In genomic region chr4:141664011-141664745, GRCm38 (mm10) we compare ENCODE assay signal across 8 mouse cellular contexts. TPM values are rescaled to one million over a fixed set of nuclear protein-coding genes. Genes with fewer than 3 reads are reported as not detected.
A peak's percentile ranks its signal among the peaks of the same experiment; 100 is the strongest.
DNase-seq lines count a peak whose midpoint lies in the region; ATAC-seq and TF ChIP-seq lines count a peak whose summit lies in the region.

No protein-coding gene starts in this region.

- H3K4me3 ChIP-seq in brown adipose tissue, adult 24 weeks (ENCODE audit: insufficient read depth, low read depth, low read length), result peak overlapping the region; percentile 72
- peak overlapping the region; percentile 80 for H3K4me3 ChIP-seq in erythroblast, embryonic 14.5 days (replicated peaks)
- H3K4me3 ChIP-seq in heart, embryonic 16.5 days (ENCODE audit: low read length), result peak overlapping the region; percentile 77
- H3K4me3 ChIP-seq in lung, adult 2 months (replicated peaks; ENCODE audit: extremely low read depth, low read depth, low read length), result peak overlapping the region; percentile 61
- peak overlapping the region; percentile 79 for H3K4me3 ChIP-seq in neural tube, embryonic 15.5 days (replicated peaks)

- peaks cover 19% of the 10 kb centered on the region for H3K36me3 ChIP-seq in erythroblast, embryonic 14.5 days (ENCODE audit: control insufficient read depth)
- peaks cover 9% of the 10 kb centered on the region; the same call in 1 of the 2 replicates for H3K36me3 ChIP-seq in heart, embryonic 16.5 days (ENCODE audit: control insufficient read depth, insufficient read depth)
- H3K36me3 ChIP-seq in neural tube, embryonic 15.5 days, result peaks cover 9% of the 10 kb centered on the region; the same call in 1 of the 2 replicates

- H3K9me3 ChIP-seq in erythroblast, embryonic 14.5 days (ENCODE audit: control insufficient read depth, low read length), result no peaks in the 10 kb centered on the region
- no peaks in the 10 kb centered on the region for H3K9me3 ChIP-seq in heart, embryonic 16.5 days (replicated peaks; ENCODE audit: control insufficient read depth, low read length)
- no peaks in the 10 kb centered on the region for H3K9me3 ChIP-seq in neural tube, embryonic 15.5 days (replicated peaks)

- no peak for TF ChIP-seq CTCF in lung, adult 2 months (IDR thresholded peaks at IDR 0.05; ENCODE audit: insufficient read depth, low read length)

- H3K27me3 ChIP-seq in erythroblast, embryonic 14.5 days (ENCODE audit: control insufficient read depth), result peaks cover 20% of the 10 kb centered on the region
- H3K27me3 ChIP-seq in heart, embryonic 16.5 days (ENCODE audit: control insufficient read depth, insufficient read depth, low read length), result no peaks in the 10 kb centered on the region
- no peaks in the 10 kb centered on the region for H3K27me3 ChIP-seq in neural tube, embryonic 15.5 days (replicated peaks)

- peak; percentile 57; the same call in 1 of the 2 replicates for TF ChIP-seq POLR2A in lung, adult 2 months (IDR thresholded peaks at IDR 0.05; ENCODE audit: borderline replicate concordance, extremely low read depth, low read depth, low read length)

- peak; percentile 76 to 91 for DNase-seq in kidney, postnatal 25 days
- DNase-seq in lung, adult 2 months, result peak; percentile 76
- DNase-seq in thymus, adult 18-20 months, result peak; percentile 38 to 58

- peak overlapping the region; percentile 96 for H3K9ac ChIP-seq in heart, embryonic 16.5 days (ENCODE audit: low read length)
- H3K9ac ChIP-seq in neural tube, embryonic 15.5 days (replicated peaks), result peak overlapping the region; percentile 93

- peaks cover 13% of the 10 kb centered on the region for H3K4me1 ChIP-seq in brown adipose tissue, adult 24 weeks (ENCODE audit: control insufficient read depth, insufficient read depth, insufficient read length, low read length)
- peaks cover 24% of the 10 kb centered on the region for H3K4me1 ChIP-seq in erythroblast, embryonic 14.5 days (ENCODE audit: control insufficient read depth)
- peaks cover 11% of the 10 kb centered on the region for H3K4me1 ChIP-seq in heart, embryonic 16.5 days (ENCODE audit: control insufficient read depth, insufficient read depth, low read length)
- H3K4me1 ChIP-seq in lung, adult 2 months (ENCODE audit: control insufficient read depth, insufficient read depth, low read length), result peaks cover 6% of the 10 kb centered on the region
- H3K4me1 ChIP-seq in neural tube, embryonic 15.5 days, result peaks cover 28% of the 10 kb centered on the region

- H3K27ac ChIP-seq in brown adipose tissue, adult 24 weeks (replicated peaks; ENCODE audit: low read depth, low read length), result peak overlapping the region; percentile 54
- peak overlapping the region; percentile 85 for H3K27ac ChIP-seq in heart, embryonic 16.5 days (ENCODE audit: low read length)
- H3K27ac ChIP-seq in neural tube, embryonic 15.5 days (replicated peaks), result peak overlapping the region; percentile 85

- WGBS in heart, embryonic 16.5 days, result under 1% methylated on average over 56 of the region's 60 CpGs
- WGBS in lung, adult 2 months, result under 1% methylated on average over 60 of the region's 60 CpGs
- WGBS in neural tube, embryonic 15.5 days, result 1% methylated on average over 37 of the region's 60 CpGs

- peak overlapping the region; percentile 80 for H3K4me2 ChIP-seq in heart, embryonic 16.5 days (ENCODE audit: low read depth, low read length)
- H3K4me2 ChIP-seq in neural tube, embryonic 15.5 days, result peak overlapping the region; percentile 92

- ATAC-seq in CD4-positive, CD25-positive, alpha-beta regulatory T cell, adult 4 months, result peak; percentile 90
- ATAC-seq in heart, embryonic 16.5 days (replicated peaks; ENCODE audit: extremely low read depth, insufficient read depth, low FRiP score), result peak; percentile 91
- ATAC-seq in neural tube, embryonic 15.5 days (ENCODE audit: low FRiP score), result peak; percentile 88

RNA-seq across cellular contexts. Expression of gene Plekhm2, which starts 0.5 kb away (rescaled TPM):
- 1 to 10 TPM; 2.1 to 3.4 TPM for polyA plus RNA-seq in CD4-positive, CD25-positive, alpha-beta regulatory T cell, adult 4 months (2017; shearing (Covaris generic))
- polyA plus RNA-seq in brown adipose tissue, adult 24 weeks (2012; ENCODE audit: insufficient read depth, insufficient read length, missing spikeins), result 8.8 and 12.9 TPM in 2 replicates
- polyA plus RNA-seq in erythroblast, embryonic 14.5 days (2012), result 1.1 and 1.4 TPM in 2 replicates
- polyA plus RNA-seq in heart, embryonic 16.5 days (2015; fragmentation: Nextera tagmentation; extraction: Ambion mirVana), result 4.9 and 6.2 TPM in 2 replicates
- polyA plus RNA-seq in lung, adult 2 months (2012; rRNA removed), result 45.7 and 52.3 TPM in 2 replicates
- 6.8 and 8.1 TPM in 2 replicates for polyA plus RNA-seq in neural tube, embryonic 15.5 days (2015; fragmentation: Nextera tagmentation; extraction: Ambion mirVana)

RNA-seq across cellular contexts. Expression of gene Rsc1a1, which starts 21.2 kb away (rescaled TPM):
- polyA plus RNA-seq in CD4-positive, CD25-positive, alpha-beta regulatory T cell, adult 4 months (2017; shearing (Covaris generic)), result not detected
- 3.0 TPM in 1 of 2 replicates, not detected in the other for polyA plus RNA-seq in brown adipose tissue, adult 24 weeks (2012; ENCODE audit: insufficient read depth, insufficient read length, missing spikeins)
- 0.11 TPM in 1 of 2 replicates, not detected in the other for polyA plus RNA-seq in erythroblast, embryonic 14.5 days (2012)
- 0.21 TPM in 1 of 2 replicates, not detected in the other for polyA plus RNA-seq in heart, embryonic 16.5 days (2015; fragmentation: Nextera tagmentation; extraction: Ambion mirVana)
- polyA plus RNA-seq in lung, adult 2 months (2012; rRNA removed), result 9.0 and 14.1 TPM in 2 replicates
- polyA plus RNA-seq in neural tube, embryonic 15.5 days (2015; fragmentation: Nextera tagmentation; extraction: Ambion mirVana), result 0.22 TPM in 1 of 2 replicates, not detected in the other

RNA-seq across cellular contexts. Expression of gene Slc25a34, which starts 40.6 kb away (rescaled TPM):
- not detected for polyA plus RNA-seq in CD4-positive, CD25-positive, alpha-beta regulatory T cell, adult 4 months (2017; shearing (Covaris generic))
- 4.5 and 12.7 TPM in 2 replicates for polyA plus RNA-seq in brown adipose tissue, adult 24 weeks (2012; ENCODE audit: insufficient read depth, insufficient read length, missing spikeins)
- not detected in 2 replicates for polyA plus RNA-seq in erythroblast, embryonic 14.5 days (2012)
- polyA plus RNA-seq in heart, embryonic 16.5 days (2015; fragmentation: Nextera tagmentation; extraction: Ambion mirVana), result 1.3 TPM in 2 replicates
- polyA plus RNA-seq in lung, adult 2 months (2012; rRNA removed), result 2.3 and 3.9 TPM in 2 replicates
- polyA plus RNA-seq in neural tube, embryonic 15.5 days (2015; fragmentation: Nextera tagmentation; extraction: Ambion mirVana), result 0.10 and 0.28 TPM in 2 replicates

RNA-seq across cellular contexts. Expression of gene Tmem82, which starts 45.7 kb away (rescaled TPM):
- not detected for polyA plus RNA-seq in CD4-positive, CD25-positive, alpha-beta regulatory T cell, adult 4 months (2017; shearing (Covaris generic))
- 1.1 TPM in 1 of 2 replicates, not detected in the other for polyA plus RNA-seq in brown adipose tissue, adult 24 weeks (2012; ENCODE audit: insufficient read depth, insufficient read length, missing spikeins)
- polyA plus RNA-seq in erythroblast, embryonic 14.5 days (2012), result 0.03 TPM in 1 of 2 replicates, not detected in the other
- polyA plus RNA-seq in heart, embryonic 16.5 days (2015; fragmentation: Nextera tagmentation; extraction: Ambion mirVana), result 1.1 and 1.7 TPM in 2 replicates
- 5.1 and 5.3 TPM in 2 replicates for polyA plus RNA-seq in lung, adult 2 months (2012; rRNA removed)
- polyA plus RNA-seq in neural tube, embryonic 15.5 days (2015; fragmentation: Nextera tagmentation; extraction: Ambion mirVana), result 0.18 and 0.88 TPM in 2 replicates

RNA-seq across cellular contexts. Expression of gene Fblim1, which starts 58.3 kb away (rescaled TPM):
- polyA plus RNA-seq in CD4-positive, CD25-positive, alpha-beta regulatory T cell, adult 4 months (2017; shearing (Covaris generic)), result under 1 TPM in 1 of 2 experiments, not detected in 1; 0.13 TPM
- polyA plus RNA-seq in brown adipose tissue, adult 24 weeks (2012; ENCODE audit: insufficient read depth, insufficient read length, missing spikeins), result 2.1 and 3.6 TPM in 2 replicates
- 0.02 TPM in 2 replicates for polyA plus RNA-seq in erythroblast, embryonic 14.5 days (2012)
- polyA plus RNA-seq in heart, embryonic 16.5 days (2015; fragmentation: Nextera tagmentation; extraction: Ambion mirVana), result 46.9 and 49.7 TPM in 2 replicates
- polyA plus RNA-seq in lung, adult 2 months (2012; rRNA removed), result 36.2 and 45.7 TPM in 2 replicates
- 31.0 and 32.2 TPM in 2 replicates for polyA plus RNA-seq in neural tube, embryonic 15.5 days (2015; fragmentation: Nextera tagmentation; extraction: Ambion mirVana)

Comparison
In these comparisons a context has a peak if more than half of its experiments do, and no peak if none do; other contexts are left out.
1. Peak in every context shown above with its lines: DNase-seq, ATAC-seq, H3K4me3 ChIP-seq and H3K27ac ChIP-seq.